Mouse (Mus musculus) olfactory bulb, adult 2 months (tissue): ENCODE measurements around the gene Gnb4. TPM values are rescaled to one million over a fixed set of nuclear protein-coding genes. Genes with fewer than 3 reads are reported as not detected.

ENCODE experiments used
- H3K27ac ChIP-seq: fragments of 200-500 bp; 2 replicates; pipeline ENCODE4 v1.5.1; 2012; ENCODE audit warnings: low read depth, low read length; ENCODE audit not compliant: insufficient read depth
- H3K4me1 ChIP-seq: fragments of 200-500 bp; 2 replicates; pipeline ENCODE4 v1.6.1; 2012; ENCODE audit warnings: low read length; ENCODE audit not compliant: control insufficient read depth, insufficient read depth
- H3K4me3 ChIP-seq: fragments of 200-500 bp; 2 replicates; pipeline ENCODE4 v1.5.1; 2012; ENCODE audit warnings: mild to moderate bottlenecking, low read depth, low read length, moderate library complexity; ENCODE audit not compliant: insufficient read depth
- CTCF ChIP-seq: fragments of 200-500 bp; IDR thresholded peaks from 2 replicates; pipeline ENCODE4 v1.5.1; 2012; ENCODE audit warnings: low read depth, mild to moderate bottlenecking, low read length, moderate library complexity; ENCODE audit not compliant: insufficient read depth
- POLR2A ChIP-seq: fragments of 200-500 bp; IDR thresholded peaks from 2 replicates; pipeline ENCODE4 v1.6.1; 2012; ENCODE audit warnings: mild to moderate bottlenecking, low read depth, low read length, moderate library complexity; ENCODE audit not compliant: insufficient read depth
- WGBS: fragments of 180-500 bp; shearing (Covaris S2); methylation state at CpG from one replicate; pipeline ENCODE4 v1.1.7; 2018; 5-methylcytosine and 5-hydroxymethylcytosine counted together
- polyA plus RNA-seq: library from polyadenylated mRNA; stranded (reverse); fragments of >200 nt; gene quantifications from 2 replicates; pipeline ENCODE4 v1.2.4, GENCODE M21; 2012; ENCODE audit warnings: low replicate concordance; ENCODE audit not compliant: missing spikeins, insufficient read depth, insufficient read length

Gnb4 gene
- polyA plus RNA-seq, 1 experiment = not detected

GRCm38 (mm10) chr3:32601055-32601454, 15.3 kb downstream of the Gnb4 start:
- TF ChIP-seq POLR2A = no peak
- TF ChIP-seq CTCF = no peak
- no peak overlapping the region for H3K4me3 ChIP-seq
- 0 out of 2 replicates have a peak, but pooled peaks cover 4% of the 10 kb centered on the region for H3K4me1 ChIP-seq
- 86% methylated on average over 10 of the region's 10 CpGs for WGBS
- H3K27ac ChIP-seq = no peak overlapping the region

GRCm38 (mm10) chr3:32599328-32599727, 17.1 kb downstream of the Gnb4 start:
- WGBS = 54% methylated on average over 3 of the region's 3 CpGs
- Histone ChIP-seq H3K27ac (no peak overlapping the region), H3K4me1 (0 out of 2 replicates have a peak, but pooled peaks cover 4% of the 10 kb centered on the region), H3K4me3 (no peak overlapping the region)
- TF ChIP-seq POLR2A = no peak
- TF ChIP-seq CTCF = no peak

- H3K4me1 ChIP-seq = 0 out of 2 replicates have a peak, but pooled peaks cover 4% of the 10 kb centered on the region
- no peak for TF ChIP-seq POLR2A
- no peak for TF ChIP-seq CTCF
- H3K4me3 ChIP-seq = no peak overlapping the region
- H3K27ac ChIP-seq = no peak overlapping the region
- 86% methylated on average over 4 of the region's 4 CpGs for WGBS
These were observed 21.3 kb downstream of the Gnb4 start for GRCm38 (mm10) chr3:32595080-32595479.

- no peak for TF ChIP-seq POLR2A
- TF ChIP-seq CTCF = no peak
- no peak overlapping the region for H3K4me3 ChIP-seq
- WGBS = 95% methylated on average over 3 of the region's 3 CpGs
- H3K4me1 ChIP-seq = no peaks in the 10 kb centered on the region
- H3K27ac ChIP-seq = no peak overlapping the region
These were observed 30.1 kb downstream of the Gnb4 start for GRCm38 (mm10) chr3:32586274-32586673.

GRCm38 (mm10) chr3:32583489-32583888, 32.9 kb downstream of the Gnb4 start:
- H3K4me3 ChIP-seq = no peak overlapping the region
- no peak for TF ChIP-seq CTCF
- TF ChIP-seq POLR2A = no peak
- no peak overlapping the region for H3K27ac ChIP-seq
- 85% methylated on average over 4 of the region's 4 CpGs for WGBS
- no peaks in the 10 kb centered on the region for H3K4me1 ChIP-seq

GRCm38 (mm10) chr3:32581911-32582310, 34.5 kb downstream of the Gnb4 start:
- Histone ChIP-seq H3K4me3 (no peak overlapping the region), H3K27ac (no peak overlapping the region), H3K4me1 (no peaks in the 10 kb centered on the region)
- WGBS = 91% methylated on average over 3 of the region's 3 CpGs
- TF ChIP-seq CTCF (no peak), POLR2A (no peak)

- Histone ChIP-seq H3K4me1 (no peaks in the 10 kb centered on the region), H3K4me3 (no peak overlapping the region), H3K27ac (no peak overlapping the region)
- TF ChIP-seq CTCF = no peak
- WGBS = 85% methylated on average over 3 of the region's 3 CpGs
These were observed 35.6 kb downstream of the Gnb4 start for GRCm38 (mm10) chr3:32580738-32581137.

GRCm38 (mm10) chr3:32578772-32579171, 37.6 kb downstream of the Gnb4 start:
- Histone ChIP-seq H3K4me1 (no peaks in the 10 kb centered on the region), H3K4me3 (no peak overlapping the region), H3K27ac (no peak overlapping the region)
- TF ChIP-seq CTCF = no peak
- no peak for TF ChIP-seq POLR2A
- 88% methylated on average over 5 of the region's 5 CpGs for WGBS

GRCm38 (mm10) chr3:32575151-32575550, 41.2 kb downstream of the Gnb4 start:
- TF ChIP-seq CTCF = no peak
- no peak for TF ChIP-seq POLR2A
- WGBS = 97% methylated on average over 3 of the region's 3 CpGs
- no peaks in the 10 kb centered on the region for H3K4me1 ChIP-seq
- no peak overlapping the region for H3K27ac ChIP-seq
- no peak overlapping the region for H3K4me3 ChIP-seq

- no peaks in the 10 kb centered on the region for H3K4me1 ChIP-seq
- no peak for TF ChIP-seq CTCF
- no peak for TF ChIP-seq POLR2A
- H3K27ac ChIP-seq = no peak overlapping the region
- H3K4me3 ChIP-seq = no peak overlapping the region
- 41% methylated on average over 9 of the region's 9 CpGs for WGBS
These were observed 42.5 kb downstream of the Gnb4 start for GRCm38 (mm10) chr3:32573881-32574280.
